Mouse (Mus musculus) hindbrain, embryonic 11.5 days (tissue): ENCODE results near the gene Samd4b. TPM values are rescaled to one million over a fixed set of nuclear protein-coding genes. Genes with fewer than 3 reads are reported as not detected.

Source experiments
- ATAC-seq: fragments of 200-750 bp; cut with Nextera tagmentation; 2 replicates; pipeline ENCODE4 v1.8.0; 2017; ENCODE audit warnings: mild to moderate bottlenecking, moderate TSS enrichment, moderate library complexity; ENCODE audit not compliant: low FRiP score
- DNase-seq: peaks from one replicate; pipeline ENCODE4 v3.0.0-alpha.2; 2015; ENCODE audit warnings: low spot score
- H3K27ac ChIP-seq: fragments of 300-500 bp; sonication (generic); 2 replicates; pipeline ENCODE4 v1.5.1; 2014; ENCODE audit warnings: mild to moderate bottlenecking, low read depth, low read length
- H3K27me3 ChIP-seq: fragments of 300-500 bp; sonication (generic); 2 replicates; pipeline ENCODE4 v1.6.1; 2014; ENCODE audit warnings: mild to moderate bottlenecking, low read length, moderate library complexity, mixed read lengths; ENCODE audit not compliant: control insufficient read depth, insufficient read depth
- H3K36me3 ChIP-seq: fragments of 300-500 bp; sonication (generic); 2 replicates; pipeline ENCODE4 v1.6.1; 2014; ENCODE audit warnings: mild to moderate bottlenecking, low read length, moderate library complexity, mixed read lengths; ENCODE audit not compliant: control insufficient read depth, insufficient read depth
- H3K4me1 ChIP-seq: fragments of 300-500 bp; sonication (generic); replicated peaks from 2 replicates; pipeline ENCODE4 v1.6.1; 2014; ENCODE audit warnings: low read length, mixed read lengths; ENCODE audit not compliant: control insufficient read depth, insufficient read depth
- H3K4me2 ChIP-seq: fragments of 300-500 bp; sonication (generic); replicated peaks from 2 replicates; pipeline ENCODE4 v1.6.1; 2014; ENCODE audit warnings: mild to moderate bottlenecking, low read depth, low read length
- H3K4me3 ChIP-seq: fragments of 300-500 bp; sonication (generic); 2 replicates; pipeline ENCODE4 v1.5.1; 2014; ENCODE audit warnings: low read depth, low read length
- H3K9ac ChIP-seq: fragments of 300-500 bp; sonication (generic); 2 replicates; pipeline ENCODE4 v1.6.1; 2014; ENCODE audit warnings: low read depth, low read length
- H3K9me3 ChIP-seq: fragments of 300-500 bp; sonication (generic); 2 replicates; pipeline ENCODE4 v1.6.1; 2016; ENCODE audit warnings: low read length; ENCODE audit not compliant: control insufficient read depth
- WGBS: fragments of 180-500 bp; shearing (Covaris S2); extraction: QIAGEN DNeasy Blood & Tissue Kit; methylation state at CpG from one replicate; pipeline ENCODE4 v1.1.7; 2014; 5-methylcytosine and 5-hydroxymethylcytosine counted together
- polyA plus RNA-seq: library from polyadenylated mRNA; unstranded; fragments of >200 nt; fragmentation: Nextera tagmentation; extraction: Ambion mirVana; gene quantifications from 2 replicates; pipeline ENCODE4 v1.2.1, GENCODE M21; 2014

Gene Samd4b
- polyA plus RNA-seq, 1 experiment from 2014 or later, result 27.4 TPM

- peak; percentile 99 for DNase-seq
- Histone ChIP-seq H3K36me3 (no peaks in the 10 kb centered on the region), H3K4me1 (peaks cover 5% of the 10 kb centered on the region; the same call in 1 of the 2 replicates), H3K9me3 (no peaks in the 10 kb centered on the region), H3K9ac (peak overlapping the region; percentile 83), H3K27me3 (no peaks in the 10 kb centered on the region), H3K4me3 (peak overlapping the region; percentile 72), H3K27ac (peak overlapping the region; percentile 53; the same call in 1 of the 2 replicates), H3K4me2 (peak overlapping the region; percentile 60)
- whole genome bisulfite sequencing, result under 1% methylated on average over 43 of the region's 64 CpGs
- ATAC-seq, result peak; percentile 99
Observed at GRCm38 (mm10) chr7:28436271-28436904, 161.6 kb downstream of the Samd4b start.

GRCm38 (mm10) chr7:28435660-28436259 is 162.2 kb downstream of the Samd4b start:
- peak; percentile 55 for ATAC-seq
- H3K4me1 ChIP-seq, result peaks cover 5% of the 10 kb centered on the region; the same call in 1 of the 2 replicates
- under 1% methylated on average over 25 of the region's 70 CpGs for WGBS
- H3K27me3 ChIP-seq, result no peaks in the 10 kb centered on the region
- H3K4me2 ChIP-seq, result peak overlapping the region; percentile 55
- peak overlapping the region; percentile 83 for H3K9ac ChIP-seq
- H3K9me3 ChIP-seq, result no peaks in the 10 kb centered on the region
- DNase-seq, result peak; percentile 61
- H3K27ac ChIP-seq, result peak overlapping the region; percentile 18; the same call in 1 of the 2 replicates
- no peaks in the 10 kb centered on the region for H3K36me3 ChIP-seq
- H3K4me3 ChIP-seq, result peak overlapping the region; percentile 72

- H3K27me3 ChIP-seq, result no peaks in the 10 kb centered on the region
- H3K4me2 ChIP-seq, result no peak overlapping the region
- no peak overlapping the region for H3K27ac ChIP-seq
- peaks cover 5% of the 10 kb centered on the region; the same call in 1 of the 2 replicates for H3K4me1 ChIP-seq
- WGBS, result 87% methylated on average over 2 of the region's 2 CpGs
- no peaks in the 10 kb centered on the region for H3K9me3 ChIP-seq
- H3K4me3 ChIP-seq, result no peak overlapping the region
- H3K9ac ChIP-seq, result no peak overlapping the region
- no peak for DNase-seq
- ATAC-seq, result no peak
- no peaks in the 10 kb centered on the region for H3K36me3 ChIP-seq
Observed at GRCm38 (mm10) chr7:28432252-28432651, 165.7 kb downstream of the Samd4b start.

- Histone ChIP-seq H3K4me1 (peaks cover 3% of the 10 kb centered on the region; the same call in 1 of the 2 replicates), H3K27me3 (no peaks in the 10 kb centered on the region), H3K9ac (no peak overlapping the region), H3K9me3 (no peaks in the 10 kb centered on the region), H3K36me3 (no peaks in the 10 kb centered on the region), H3K4me3 (no peak overlapping the region), H3K4me2 (no peak overlapping the region), H3K27ac (no peak overlapping the region)
- DNase-seq (no peak), ATAC-seq (no peak)
- 81% methylated on average over 1 of the region's 1 CpGs for WGBS
Observed at GRCm38 (mm10) chr7:28430512-28430911, 167.4 kb downstream of the Samd4b start.

- Histone ChIP-seq H3K9me3 (no peaks in the 10 kb centered on the region), H3K4me1 (no peaks in the 10 kb centered on the region), H3K27me3 (no peaks in the 10 kb centered on the region), H3K4me2 (no peak overlapping the region), H3K4me3 (no peak overlapping the region), H3K36me3 (no peaks in the 10 kb centered on the region), H3K27ac (no peak overlapping the region), H3K9ac (no peak overlapping the region)
- ATAC-seq (no peak), DNase-seq (no peak)
Observed at GRCm38 (mm10) chr7:28427738-28428137, 170.2 kb downstream of the Samd4b start.

- Histone ChIP-seq H3K4me1 (no peaks in the 10 kb centered on the region), H3K4me3 (no peak overlapping the region), H3K4me2 (no peak overlapping the region), H3K27me3 (no peaks in the 10 kb centered on the region), H3K9ac (no peak overlapping the region), H3K27ac (no peak overlapping the region), H3K9me3 (no peaks in the 10 kb centered on the region), H3K36me3 (peaks cover 3% of the 10 kb centered on the region)
- DNase-seq (no peak), ATAC-seq (no peak)
- 95% methylated on average over 1 of the region's 1 CpGs for WGBS
Observed at GRCm38 (mm10) chr7:28423018-28423417, 174.9 kb downstream of the Samd4b start.

- Histone ChIP-seq H3K4me1 (no peaks in the 10 kb centered on the region), H3K9me3 (no peaks in the 10 kb centered on the region), H3K4me3 (no peak overlapping the region), H3K27me3 (no peaks in the 10 kb centered on the region), H3K27ac (no peak overlapping the region), H3K9ac (no peak overlapping the region), H3K36me3 (peaks cover 10% of the 10 kb centered on the region), H3K4me2 (no peak overlapping the region)
- DNase-seq, result no peak
- WGBS, result 95% methylated on average over 2 of the region's 2 CpGs
- ATAC-seq, result no peak
Observed at GRCm38 (mm10) chr7:28419416-28419815, 178.5 kb downstream of the Samd4b start.

- DNase-seq, result no peak
- H3K4me3 ChIP-seq, result no peak overlapping the region
- no peak overlapping the region for H3K27ac ChIP-seq
- peaks cover 14% of the 10 kb centered on the region for H3K36me3 ChIP-seq
- no peak for ATAC-seq
- H3K9me3 ChIP-seq, result no peaks in the 10 kb centered on the region
- H3K9ac ChIP-seq, result no peak overlapping the region
- no peaks in the 10 kb centered on the region for H3K27me3 ChIP-seq
- no peaks in the 10 kb centered on the region for H3K4me1 ChIP-seq
- no peak overlapping the region for H3K4me2 ChIP-seq
- 95% methylated on average over 8 of the region's 8 CpGs for WGBS
Observed at GRCm38 (mm10) chr7:28418096-28418670, 179.8 kb downstream of the Samd4b start.

GRCm38 (mm10) chr7:28417368-28417767 is 180.6 kb downstream of the Samd4b start:
- no peaks in the 10 kb centered on the region for H3K9me3 ChIP-seq
- H3K36me3 ChIP-seq, result peaks cover 21% of the 10 kb centered on the region
- H3K27ac ChIP-seq, result no peak overlapping the region

More at GRCm38 (mm10) chr7:28417368-28417767, 180.6 kb downstream of the Samd4b start:
- DNase-seq (no peak), ATAC-seq (no peak)
- H3K9ac ChIP-seq, result no peak overlapping the region
- H3K4me3 ChIP-seq, result no peak overlapping the region
- no peak overlapping the region for H3K4me2 ChIP-seq
- H3K4me1 ChIP-seq, result no peaks in the 10 kb centered on the region
- H3K27me3 ChIP-seq, result no peaks in the 10 kb centered on the region
